Mouse (Mus musculus) cerebellum, postnatal 4 days (tissue): ENCODE results near the gene Knstrn.

ENCODE experiments used
- DNase-seq, 2 experiments: peaks; one replicate each; pipeline ENCODE4 v3.0.0; 2022; ENCODE audit warnings: low spot score in 2 of 2, mixed read lengths in 1 of 2

Knstrn gene

GRCm38 (mm10) chr2:118790551-118791525 lies 23.0 kb upstream of the Knstrn start:
- peak; percentile 62 to 89 for DNase-seq

- peak in 1 of 2 experiments; percentile 35 for DNase-seq
Measured at GRCm38 (mm10) chr2:118791591-118792258, 22.1 kb upstream of the Knstrn start.

GRCm38 (mm10) chr2:118792259-118792613 lies 21.6 kb upstream of the Knstrn start:
- DNase-seq: no peak

- no peak for DNase-seq
Measured at GRCm38 (mm10) chr2:118793636-118794035, 20.2 kb upstream of the Knstrn start.

- DNase-seq: no peak
Measured at GRCm38 (mm10) chr2:118802542-118803118, 11.2 kb upstream of the Knstrn start.

- DNase-seq: no peak
Measured at GRCm38 (mm10) chr2:118804474-118804873, 9.3 kb upstream of the Knstrn start.

GRCm38 (mm10) chr2:118805137-118805536 lies 8.7 kb upstream of the Knstrn start:
- no peak for DNase-seq

GRCm38 (mm10) chr2:118805756-118806155 lies 8.0 kb upstream of the Knstrn start:
- DNase-seq: no peak

- DNase-seq: no peak
Measured at GRCm38 (mm10) chr2:118806860-118807259, 6.9 kb upstream of the Knstrn start.

GRCm38 (mm10) chr2:118810861-118811260 lies 2.9 kb upstream of the Knstrn start:
- DNase-seq: no peak

GRCm38 (mm10) chr2:118812724-118813123 lies 1.1 kb upstream of the Knstrn start:
- no peak for DNase-seq

GRCm38 (mm10) chr2:118822800-118823199 lies 9.0 kb downstream of the Knstrn start:
- no peak for DNase-seq

GRCm38 (mm10) chr2:118824396-118824795 lies 10.6 kb downstream of the Knstrn start:
- DNase-seq: no peak

GRCm38 (mm10) chr2:118829096-118829495 lies 15.3 kb downstream of the Knstrn start:
- no peak for DNase-seq

GRCm38 (mm10) chr2:118834061-118834460 lies 20.3 kb downstream of the Knstrn start:
- no peak for DNase-seq

- no peak for DNase-seq
Measured at GRCm38 (mm10) chr2:118835115-118835514, 21.3 kb downstream of the Knstrn start.

- no peak for DNase-seq
Measured at GRCm38 (mm10) chr2:118838330-118838729, 24.5 kb downstream of the Knstrn start.

GRCm38 (mm10) chr2:118841186-118841585 lies 27.4 kb downstream of the Knstrn start:
- no peak for DNase-seq

- no peak for DNase-seq
Measured at GRCm38 (mm10) chr2:118841774-118842173, 28.0 kb downstream of the Knstrn start.

GRCm38 (mm10) chr2:118844427-118844826 lies 30.6 kb downstream of the Knstrn start:
- no peak for DNase-seq

GRCm38 (mm10) chr2:118846246-118846645 lies 32.4 kb downstream of the Knstrn start:
- DNase-seq: peak in 1 of 2 experiments; percentile 52

- no peak for DNase-seq
Measured at GRCm38 (mm10) chr2:118851756-118852155, 38.0 kb downstream of the Knstrn start.
